In the genomic region with DNA sequence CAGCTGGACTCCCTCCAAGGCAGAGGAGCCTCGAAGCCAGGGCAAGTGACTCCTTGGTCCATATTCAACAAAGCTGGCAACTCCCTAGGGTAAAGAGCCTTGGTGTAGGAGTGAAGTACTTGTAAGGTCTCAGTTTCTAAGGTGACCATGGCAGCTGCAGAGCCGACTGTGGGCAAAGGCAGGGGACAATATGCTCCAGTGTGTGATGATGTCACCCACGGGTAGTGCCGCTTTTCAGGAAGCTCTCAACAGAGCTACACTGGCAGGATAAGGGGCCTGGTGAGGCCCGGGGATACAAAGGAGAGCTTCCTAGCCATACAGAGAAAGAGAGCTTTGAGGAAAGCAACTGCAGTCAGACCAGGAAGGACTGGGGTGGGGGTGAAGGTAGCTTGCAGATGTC, we compare ENCODE assay signal across 15 mouse cellular contexts.
A peak's percentile ranks its signal among the peaks of the same experiment; 100 is the strongest.
DNase-seq lines count a peak whose midpoint lies in the region; ATAC-seq lines count a peak whose summit lies in the region.
"Had no signal": no experiment of that assay in that cellular context is flagged by ENCODE, and none has a peak within 500 bp of the region (broad histone marks: within the 10 kb centered on the region; RNA-seq: fewer than 3 reads in every experiment).

No protein-coding gene starts in this region.

- ATAC-seq in lung, embryonic 15.5 days (ENCODE audit: borderline replicate concordance, extremely low read depth, low FRiP score, low TSS enrichment) = peak; percentile 48; the same call in 1 of the 2 replicates
- no peak for ATAC-seq in hindbrain, embryonic 11.5 days (ENCODE audit: low FRiP score)
- ATAC-seq in midbrain, embryonic 12.5 days (ENCODE audit: low FRiP score, low read depth) = no peak

- no peaks in the 10 kb centered on the region for H3K9me3 ChIP-seq in lung, embryonic 15.5 days
- no peaks in the 10 kb centered on the region for H3K9me3 ChIP-seq in embryonic facial prominence, embryonic 10.5 days
- no peaks in the 10 kb centered on the region for H3K9me3 ChIP-seq in hindbrain, embryonic 11.5 days (ENCODE audit: control insufficient read depth, low read length)
- no peaks in the 10 kb centered on the region for H3K9me3 ChIP-seq in midbrain, embryonic 12.5 days
- H3K9me3 ChIP-seq: kidney, embryonic 15.5 days; liver, embryonic 13.5 days; megakaryocyte, embryonic 14.5 days had no signal

- DNase-seq in lung, adult 18-20 months = no peak
- no peak for DNase-seq in embryonic facial prominence, embryonic 10.5 days (ENCODE audit: low spot score)
- no peak for DNase-seq in hindbrain, embryonic 11.5 days (ENCODE audit: low spot score)
- DNase-seq in urinary bladder, postnatal 25 days (ENCODE audit: low spot score) = no peak
- no peak for DNase-seq in kidney, postnatal 4 days
- DNase-seq in c-Kit-positive CD71-positive TER-119-positive erythroid progenitor cells, embryonic 14.5 days (ENCODE audit: low spot score) = no peak
- DNase-seq: adrenal gland, adult 2 months; B cell, adult 2 months; cerebellum, postnatal 14 days; left cerebral cortex, postnatal 4 days; liver, embryonic 13.5 days had no signal

- WGBS in lung, embryonic 15.5 days = 40% methylated on average over 5 of the region's 5 CpGs
- 47% methylated on average over 5 of the region's 5 CpGs for WGBS in embryonic facial prominence, embryonic 10.5 days
- WGBS in hindbrain, embryonic 11.5 days = 36% methylated on average over 5 of the region's 5 CpGs
- WGBS in midbrain, embryonic 12.5 days = 34% methylated on average over 5 of the region's 5 CpGs

- no peak overlapping the region for H3K4me3 ChIP-seq in lung, embryonic 15.5 days
- H3K4me3 ChIP-seq in embryonic facial prominence, embryonic 10.5 days = no peak overlapping the region
- no peak overlapping the region for H3K4me3 ChIP-seq in hindbrain, embryonic 11.5 days (ENCODE audit: low read depth, low read length)
- no peak overlapping the region for H3K4me3 ChIP-seq in midbrain, embryonic 12.5 days
- H3K4me3 ChIP-seq: kidney, embryonic 15.5 days; liver, embryonic 13.5 days; megakaryocyte, embryonic 14.5 days had no signal

- H3K27ac ChIP-seq in lung, embryonic 15.5 days = no peak overlapping the region
- 0 out of 2 replicates have a peak overlapping the region, but pooled peaks have one; percentile 52 for H3K27ac ChIP-seq in embryonic facial prominence, embryonic 10.5 days (replicated peaks)
- peak overlapping the region; percentile 95 for H3K27ac ChIP-seq in hindbrain, embryonic 11.5 days (ENCODE audit: low read depth, low read length)
- H3K27ac ChIP-seq in midbrain, embryonic 12.5 days (replicated peaks) = peak overlapping the region; percentile 77
- H3K27ac ChIP-seq: kidney, embryonic 15.5 days; liver, embryonic 13.5 days had no signal

- H3K27me3 ChIP-seq in lung, embryonic 15.5 days = no peaks in the 10 kb centered on the region; the same call in 1 of the 2 replicates
- peaks cover 19% of the 10 kb centered on the region; the same call in 1 of the 2 replicates for H3K27me3 ChIP-seq in embryonic facial prominence, embryonic 10.5 days (replicated peaks; ENCODE audit: low read depth, poor library complexity, severe bottlenecking)
- no peaks in the 10 kb centered on the region for H3K27me3 ChIP-seq in hindbrain, embryonic 11.5 days (ENCODE audit: control insufficient read depth, insufficient read depth, low read length)
- H3K27me3 ChIP-seq in midbrain, embryonic 12.5 days = no peaks in the 10 kb centered on the region

- no peak overlapping the region for H3K9ac ChIP-seq in lung, embryonic 15.5 days
- H3K9ac ChIP-seq in hindbrain, embryonic 11.5 days (ENCODE audit: low read depth, low read length) = peak overlapping the region; percentile 40
- peak overlapping the region; percentile 39; the same call in 1 of the 2 replicates for H3K9ac ChIP-seq in midbrain, embryonic 12.5 days (replicated peaks)
- H3K9ac ChIP-seq: kidney, embryonic 15.5 days; liver, embryonic 13.5 days had no signal

- peaks cover 18% of the 10 kb centered on the region for H3K4me1 ChIP-seq in lung, embryonic 15.5 days
- peaks cover 73% of the 10 kb centered on the region for H3K4me1 ChIP-seq in embryonic facial prominence, embryonic 10.5 days
- peaks cover 32% of the 10 kb centered on the region for H3K4me1 ChIP-seq in hindbrain, embryonic 11.5 days (replicated peaks; ENCODE audit: control insufficient read depth, insufficient read depth, low read length)
- peaks cover 94% of the 10 kb centered on the region for H3K4me1 ChIP-seq in midbrain, embryonic 12.5 days
- H3K4me1 ChIP-seq: liver, embryonic 13.5 days; megakaryocyte, embryonic 14.5 days had no signal

- no peak overlapping the region for H3K4me2 ChIP-seq in lung, embryonic 15.5 days
- no peak overlapping the region for H3K4me2 ChIP-seq in hindbrain, embryonic 11.5 days (replicated peaks; ENCODE audit: low read depth, low read length)
- H3K4me2 ChIP-seq in midbrain, embryonic 12.5 days (replicated peaks) = peak overlapping the region; percentile 31; the same call in 1 of the 2 replicates
- H3K4me2 ChIP-seq: kidney, embryonic 15.5 days; liver, embryonic 13.5 days had no signal

- no peaks in the 10 kb centered on the region for H3K36me3 ChIP-seq in lung, embryonic 15.5 days
- H3K36me3 ChIP-seq in embryonic facial prominence, embryonic 10.5 days (replicated peaks) = peaks cover 8% of the 10 kb centered on the region
- H3K36me3 ChIP-seq in hindbrain, embryonic 11.5 days (ENCODE audit: control insufficient read depth, insufficient read depth, low read length) = no peaks in the 10 kb centered on the region
- H3K36me3 ChIP-seq in midbrain, embryonic 12.5 days = peaks cover 33% of the 10 kb centered on the region
- H3K36me3 ChIP-seq: kidney, embryonic 15.5 days; liver, embryonic 13.5 days had no signal
